Mouse (Mus musculus) naive thymus-derived CD4-positive, alpha-beta T cell, adult 2 months (primary cell): ENCODE measurements around the gene Gprc5c.

Source experiments
- DNase-seq: peaks from one replicate; pipeline ENCODE4 v3.0.0-alpha.2; 2011; ENCODE audit warnings: low read depth

Gprc5c gene

GRCm38 (mm10) chr11:114868280-114868679 lies 17.3 kb downstream of the Gprc5c start:
- DNase-seq, result no peak

GRCm38 (mm10) chr11:114869787-114870186 lies 18.8 kb downstream of the Gprc5c start:
- no peak for DNase-seq

- no peak for DNase-seq
Observed at GRCm38 (mm10) chr11:114871540-114871939, 20.6 kb downstream of the Gprc5c start.

GRCm38 (mm10) chr11:114873022-114873817 lies 22.3 kb downstream of the Gprc5c start:
- DNase-seq, result peak; percentile 75

- no peak for DNase-seq
Observed at GRCm38 (mm10) chr11:114874226-114875145, 23.5 kb downstream of the Gprc5c start.

- DNase-seq, result peak; percentile 52
Observed at GRCm38 (mm10) chr11:114875301-114875801, 24.4 kb downstream of the Gprc5c start.

GRCm38 (mm10) chr11:114876176-114876575 lies 25.2 kb downstream of the Gprc5c start:
- peak; percentile 84 for DNase-seq

GRCm38 (mm10) chr11:114876621-114877020 lies 25.7 kb downstream of the Gprc5c start:
- peak; percentile 54 for DNase-seq

GRCm38 (mm10) chr11:114877145-114877544 lies 26.2 kb downstream of the Gprc5c start:
- DNase-seq, result peak; percentile 77

- DNase-seq, result no peak
Observed at GRCm38 (mm10) chr11:114879666-114880065, 28.7 kb downstream of the Gprc5c start.

GRCm38 (mm10) chr11:114880185-114880584 lies 29.2 kb downstream of the Gprc5c start:
- no peak for DNase-seq

GRCm38 (mm10) chr11:114880589-114880988 lies 29.6 kb downstream of the Gprc5c start:
- peak; percentile 68 for DNase-seq

GRCm38 (mm10) chr11:114883251-114883789 lies 32.4 kb downstream of the Gprc5c start:
- peak; percentile 56 for DNase-seq

- DNase-seq, result no peak
Observed at GRCm38 (mm10) chr11:114884380-114885100, 33.6 kb downstream of the Gprc5c start.

- no peak for DNase-seq
Observed at GRCm38 (mm10) chr11:114889991-114890518, 39.1 kb downstream of the Gprc5c start, which contains the start of gene Cd300a. Gene Cd300a, plus strand, starts transcription at chr11:114890041.

GRCm38 (mm10) chr11:114890542-114890941 lies 39.6 kb downstream of the Gprc5c start:
- no peak for DNase-seq

GRCm38 (mm10) chr11:114896085-114896484 lies 45.1 kb downstream of the Gprc5c start:
- no peak for DNase-seq

- no peak for DNase-seq
Observed at GRCm38 (mm10) chr11:114898026-114898425, 47.1 kb downstream of the Gprc5c start.

- DNase-seq, result no peak
Observed at GRCm38 (mm10) chr11:114903224-114903623, 52.3 kb downstream of the Gprc5c start.

- no peak for DNase-seq
Observed at GRCm38 (mm10) chr11:114907567-114907966, 56.6 kb downstream of the Gprc5c start.

GRCm38 (mm10) chr11:114908086-114908485 lies 57.1 kb downstream of the Gprc5c start:
- no peak for DNase-seq
